ENCODE assay signal across 8 mouse cellular contexts in genomic region chr7:28924802-28925201, GRCm38 (mm10). TPM values are rescaled to one million over a fixed set of nuclear protein-coding genes. Genes with fewer than 3 reads are reported as not detected.
DNase-seq lines count a peak whose midpoint lies in the region; ATAC-seq and TF ChIP-seq lines count a peak whose summit lies in the region.

No protein-coding gene starts in this region.

- no peaks in the 10 kb centered on the region for H3K27me3 ChIP-seq in heart, adult 2 months (ENCODE audit: control insufficient read depth, insufficient read depth, low read length)
- H3K27me3 ChIP-seq in midbrain, embryonic 10.5 days (ENCODE audit: low read depth, poor library complexity, severe bottlenecking): no peaks in the 10 kb centered on the region
- no peaks in the 10 kb centered on the region for H3K27me3 ChIP-seq in midbrain, embryonic 11.5 days (ENCODE audit: control insufficient read depth, insufficient read depth, low read length)
- H3K27me3 ChIP-seq in limb, embryonic 10.5 days (ENCODE audit: low read depth, poor library complexity, severe bottlenecking): no peaks in the 10 kb centered on the region
- no peaks in the 10 kb centered on the region for H3K27me3 ChIP-seq in stomach, embryonic 14.5 days (ENCODE audit: control insufficient read depth, insufficient read depth, low read length)

- H3K4me2 ChIP-seq in midbrain, embryonic 11.5 days: no peak overlapping the region
- H3K4me2 ChIP-seq in stomach, embryonic 14.5 days (replicated peaks; ENCODE audit: low read depth, low read length): peak overlapping the region; percentile 8; the same call in 1 of the 2 replicates

- intact Hi-C loops in heart, adult 2 months (cut with DNase I): no loop called here

- TF ChIP-seq EP300 in heart, adult 2 months (IDR thresholded peaks at IDR 0.05; ENCODE audit: insufficient read depth, low read depth, low read length): no peak

- peaks cover 3% of the 10 kb centered on the region for H3K79me2 ChIP-seq in heart, adult 2 months (replicated peaks; ENCODE audit: control insufficient read depth, insufficient read depth, low read length)

- no peak overlapping the region for H3K4me3 ChIP-seq in heart, adult 2 months
- H3K4me3 ChIP-seq in midbrain, embryonic 10.5 days: no peak overlapping the region
- H3K4me3 ChIP-seq in midbrain, embryonic 11.5 days (ENCODE audit: low read depth, low read length): no peak overlapping the region
- H3K4me3 ChIP-seq in limb, embryonic 10.5 days: peak overlapping the region; percentile 34; the same call in 1 of the 2 replicates
- H3K4me3 ChIP-seq in stomach, embryonic 14.5 days (ENCODE audit: low read depth, low read length): no peak overlapping the region

- ATAC-seq in midbrain, embryonic 11.5 days (ENCODE audit: low FRiP score): no peak
- no peak for ATAC-seq in stomach, embryonic 14.5 days (ENCODE audit: insufficient number of reproducible peaks, insufficient read depth, low FRiP score, low read depth)

- peaks cover 28% of the 10 kb centered on the region for H3K36me3 ChIP-seq in heart, adult 2 months (ENCODE audit: control insufficient read depth, insufficient read depth, low read length)
- peaks cover 49% of the 10 kb centered on the region for H3K36me3 ChIP-seq in midbrain, embryonic 10.5 days
- H3K36me3 ChIP-seq in midbrain, embryonic 11.5 days (ENCODE audit: control insufficient read depth, insufficient read depth, low read length): no peaks in the 10 kb centered on the region
- peaks cover 48% of the 10 kb centered on the region for H3K36me3 ChIP-seq in limb, embryonic 10.5 days
- no peaks in the 10 kb centered on the region; the same call in 1 of the 2 replicates for H3K36me3 ChIP-seq in stomach, embryonic 14.5 days (ENCODE audit: control insufficient read depth, insufficient read depth, low read length)

- no peak for TF ChIP-seq CTCF in heart, adult 2 months (IDR thresholded peaks at IDR 0.05)

- WGBS in heart, adult 2 months: 39% methylated on average over 3 of the region's 3 CpGs
- WGBS in midbrain, embryonic 10.5 days: 82% methylated on average over 3 of the region's 3 CpGs
- 92% methylated on average over 3 of the region's 3 CpGs for WGBS in midbrain, embryonic 11.5 days
- 84% methylated on average over 3 of the region's 3 CpGs for WGBS in limb, embryonic 10.5 days
- WGBS in stomach, embryonic 14.5 days: 59% methylated on average over 3 of the region's 3 CpGs

- TF ChIP-seq POLR2A in heart, adult 2 months (IDR thresholded peaks at IDR 0.05; ENCODE audit: insufficient read depth, low read depth, low read length): no peak

- no peak for DNase-seq in heart, adult 2 months
- no peak for DNase-seq in heart, adult 8-10 months (ENCODE audit: low spot score)
- DNase-seq in midbrain, embryonic 10.5 days (ENCODE audit: low spot score): no peak
- no peak for DNase-seq in midbrain, embryonic 11.5 days (ENCODE audit: low spot score, missing footprints)
- DNase-seq in limb, embryonic 10.5 days (ENCODE audit: low spot score): no peak
- no peak for DNase-seq in Muller cell, postnatal 12 days (ENCODE audit: inconsistent ontology term)
- no peak for DNase-seq in cerebellum, adult 8-10 months

- H3K27ac ChIP-seq in heart, adult 2 months: peak overlapping the region; percentile 87
- peak overlapping the region; percentile 75 for H3K27ac ChIP-seq in midbrain, embryonic 10.5 days (replicated peaks)
- no peak overlapping the region for H3K27ac ChIP-seq in midbrain, embryonic 11.5 days (ENCODE audit: low read depth, low read length)
- H3K27ac ChIP-seq in limb, embryonic 10.5 days: peak overlapping the region; percentile 88
- H3K27ac ChIP-seq in stomach, embryonic 14.5 days (ENCODE audit: low read length): peak overlapping the region; percentile 90

- H3K9me3 ChIP-seq in midbrain, embryonic 10.5 days (replicated peaks): no peaks in the 10 kb centered on the region
- H3K9me3 ChIP-seq in midbrain, embryonic 11.5 days (ENCODE audit: control insufficient read depth, low read length): no peaks in the 10 kb centered on the region
- H3K9me3 ChIP-seq in limb, embryonic 10.5 days (replicated peaks): no peaks in the 10 kb centered on the region
- H3K9me3 ChIP-seq in stomach, embryonic 14.5 days (ENCODE audit: control insufficient read depth, low read depth, low read length): no peaks in the 10 kb centered on the region

- peaks cover 59% of the 10 kb centered on the region for H3K4me1 ChIP-seq in heart, adult 2 months (ENCODE audit: control insufficient read depth, insufficient read depth, low read length)
- peaks cover 51% of the 10 kb centered on the region for H3K4me1 ChIP-seq in midbrain, embryonic 10.5 days
- peaks cover 16% of the 10 kb centered on the region for H3K4me1 ChIP-seq in midbrain, embryonic 11.5 days (ENCODE audit: control insufficient read depth, insufficient read depth, low read length)
- H3K4me1 ChIP-seq in limb, embryonic 10.5 days: peaks cover 57% of the 10 kb centered on the region
- H3K4me1 ChIP-seq in stomach, embryonic 14.5 days (ENCODE audit: control insufficient read depth, insufficient read depth, low read length): peaks cover 65% of the 10 kb centered on the region

- H3K9ac ChIP-seq in heart, adult 2 months (ENCODE audit: low read depth, low read length): peak overlapping the region; percentile 47
- no peak overlapping the region for H3K9ac ChIP-seq in midbrain, embryonic 11.5 days (ENCODE audit: low read length)
- no peak overlapping the region for H3K9ac ChIP-seq in stomach, embryonic 14.5 days (replicated peaks; ENCODE audit: low read depth, low read length)

RNA-seq across cellular contexts. Expression of gene Actn4, which starts 37.3 kb away (rescaled TPM):
- 10 to 100 TPM; 66.1 to 85.7 TPM for total RNA-seq in heart, adult 2 months (2021)
- 123 and 132 TPM in 2 replicates for polyA plus RNA-seq in heart, adult 2 months (2012; rRNA removed)
- 10 to 100 TPM; 57.8 to 82.0 (median 75.8) TPM for total RNA-seq in heart, adult 8-10 months (2022)
- 236 and 239 TPM in 2 replicates for polyA plus RNA-seq in midbrain, embryonic 10.5 days (2016; fragmentation: Nextera tagmentation; extraction: Ambion mirVana)
- polyA plus RNA-seq in midbrain, embryonic 11.5 days (2014; fragmentation: Nextera tagmentation; extraction: Ambion mirVana): 141 and 144 TPM in 2 replicates
- 253 and 285 TPM in 2 replicates for polyA plus RNA-seq in limb, embryonic 10.5 days (2016; fragmentation: Nextera tagmentation; extraction: Ambion mirVana)
- 272 and 280 TPM in 2 replicates for polyA plus RNA-seq in stomach, embryonic 14.5 days (2014; fragmentation: Nextera tagmentation; extraction: Ambion mirVana)

RNA-seq across cellular contexts. Expression of gene Capn12, which starts 43.6 kb away (rescaled TPM):
- under 1 TPM; 0.23 to 0.39 TPM for total RNA-seq in heart, adult 2 months (2021)
- 0.49 and 0.61 TPM in 2 replicates for polyA plus RNA-seq in heart, adult 2 months (2012; rRNA removed)
- total RNA-seq in heart, adult 8-10 months (2022): under 1 TPM; 0.12 to 0.32 (median 0.23) TPM
- 0.15 and 0.31 TPM in 2 replicates for polyA plus RNA-seq in midbrain, embryonic 10.5 days (2016; fragmentation: Nextera tagmentation; extraction: Ambion mirVana)
- 0.17 and 0.42 TPM in 2 replicates for polyA plus RNA-seq in midbrain, embryonic 11.5 days (2014; fragmentation: Nextera tagmentation; extraction: Ambion mirVana)
- 0.44 and 0.48 TPM in 2 replicates for polyA plus RNA-seq in limb, embryonic 10.5 days (2016; fragmentation: Nextera tagmentation; extraction: Ambion mirVana)
- 0.67 and 1.1 TPM in 2 replicates for polyA plus RNA-seq in stomach, embryonic 14.5 days (2014; fragmentation: Nextera tagmentation; extraction: Ambion mirVana)

RNA-seq across cellular contexts. Expression of gene Eif3k, which starts 56.9 kb away (rescaled TPM):
- total RNA-seq in heart, adult 2 months (2021): 100 to 1,000 TPM; 156 to 177 TPM
- polyA plus RNA-seq in heart, adult 2 months (2012; rRNA removed): 221 and 283 TPM in 2 replicates
- 100 to 1,000 TPM; 152 to 167 (median 158) TPM for total RNA-seq in heart, adult 8-10 months (2022)
- 402 and 429 TPM in 2 replicates for polyA plus RNA-seq in midbrain, embryonic 10.5 days (2016; fragmentation: Nextera tagmentation; extraction: Ambion mirVana)
- 392 and 400 TPM in 2 replicates for polyA plus RNA-seq in midbrain, embryonic 11.5 days (2014; fragmentation: Nextera tagmentation; extraction: Ambion mirVana)
- polyA plus RNA-seq in limb, embryonic 10.5 days (2016; fragmentation: Nextera tagmentation; extraction: Ambion mirVana): 446 and 467 TPM in 2 replicates
- 413 and 444 TPM in 2 replicates for polyA plus RNA-seq in stomach, embryonic 14.5 days (2014; fragmentation: Nextera tagmentation; extraction: Ambion mirVana)

RNA-seq across cellular contexts. Expression of gene Map4k1, which starts 57.0 kb away (rescaled TPM):
- 1 to 10 TPM in 1 of 2 experiments, under 1 TPM in 1; 0.91 to 1.1 TPM for total RNA-seq in heart, adult 2 months (2021)
- polyA plus RNA-seq in heart, adult 2 months (2012; rRNA removed): 2.7 and 3.4 TPM in 2 replicates
- 1 to 10 TPM in 1 of 4 experiments, under 1 TPM in 3; 0.50 to 1.1 (median 0.74) TPM for total RNA-seq in heart, adult 8-10 months (2022)
- 7.9 and 11.4 TPM in 2 replicates for polyA plus RNA-seq in midbrain, embryonic 10.5 days (2016; fragmentation: Nextera tagmentation; extraction: Ambion mirVana)
- polyA plus RNA-seq in midbrain, embryonic 11.5 days (2014; fragmentation: Nextera tagmentation; extraction: Ambion mirVana): 4.1 and 5.5 TPM in 2 replicates
- polyA plus RNA-seq in limb, embryonic 10.5 days (2016; fragmentation: Nextera tagmentation; extraction: Ambion mirVana): 18.9 and 19.4 TPM in 2 replicates
- 8.5 and 11.3 TPM in 2 replicates for polyA plus RNA-seq in stomach, embryonic 14.5 days (2014; fragmentation: Nextera tagmentation; extraction: Ambion mirVana)
